Mouse (Mus musculus) CH12.LX (cell line): ENCODE data around the gene Plekha4.
"Not testable (repeated sequence)": the region's sequence is repeated elsewhere in the genome, so short reads cannot be mapped to it uniquely, and the experiment has no call there.

Experiments used
- CTCF ChIP-seq, 2 experiments: IDR thresholded peaks in 1 of 2; conservative IDR thresholded peaks in 1 of 2; 2 replicates each; pipeline ENCODE4 v1.5.1; 2011 to 2012; ENCODE audit warnings: low read depth in 2 of 2, low read length in 2 of 2, improper control_type of control experiment in 1 of 2, inconsistent platforms in 1 of 2, mild to moderate bottlenecking in 1 of 2, moderate library complexity in 1 of 2
- KAT2A ChIP-seq: IDR thresholded peaks from 2 replicates; pipeline ENCODE4 v1.6.1; 2012; ENCODE audit warnings: low read length, improper control_type of control experiment, inconsistent platforms; ENCODE audit not compliant: insufficient replicate concordance
- NRF1 ChIP-seq: IDR thresholded peaks from 2 replicates; pipeline ENCODE4 v1.6.1; 2014; ENCODE audit warnings: low read depth, mild to moderate bottlenecking, inconsistent platforms, low read length, improper control_type of control experiment, moderate library complexity
- POLR2A ChIP-seq: IDR thresholded peaks from 2 replicates; pipeline ENCODE4 v1.6.1; 2011; ENCODE audit warnings: low read depth, mild to moderate bottlenecking, improper control_type of control experiment, low read length
- ZNF384 ChIP-seq: IDR thresholded peaks from 2 replicates; pipeline ENCODE4 v1.6.1; 2012; ENCODE audit warnings: low read depth, low read length, improper control_type of control experiment, inconsistent platforms

DNA sequence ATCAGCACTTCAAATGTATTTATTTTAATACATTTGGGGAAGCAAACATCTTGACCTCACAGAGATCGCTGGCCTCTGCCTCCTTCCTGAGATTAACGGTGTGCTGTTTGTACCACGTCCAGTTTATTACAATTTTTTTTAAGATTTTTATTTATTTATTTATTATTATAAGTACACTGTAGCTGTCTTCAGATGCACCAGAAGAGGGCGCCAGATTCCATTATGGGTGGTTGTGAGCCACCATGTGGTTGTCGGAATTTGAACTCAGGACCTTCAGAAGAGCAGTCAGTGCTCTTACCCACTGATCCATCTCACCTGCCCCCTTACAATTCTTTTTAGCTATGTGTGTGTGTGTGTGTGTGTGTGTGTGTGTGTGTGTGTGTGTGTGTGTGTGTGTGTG, 9.3 kb upstream of the Plekha4 start:
- TF ChIP-seq CTCF (conservative IDR thresholded peaks at IDR 0.05 in 1 of 2, IDR thresholded peaks at IDR 0.05 in 1 of 2; ENCODE audit: low read depth in 2 of 2, low read length in 2 of 2); POLR2A; NRF1; KAT2A; ZNF384: not testable (repeated sequence)
